Mouse (Mus musculus) embryonic fibroblast, embryonic 13.5 days (primary cell): ENCODE measurements around the gene Etv1.

Source experiments
- CTCF ChIP-seq: IDR thresholded peaks from 2 replicates; pipeline ENCODE4 v1.5.1; 2011; ENCODE audit warnings: mild to moderate bottlenecking, control low read depth, low read length, moderate library complexity, borderline replicate concordance; ENCODE audit not compliant: insufficient read depth
- POLR2A ChIP-seq: IDR thresholded peaks from 2 replicates; pipeline ENCODE4 v1.6.1; 2011; ENCODE audit warnings: low read depth, mild to moderate bottlenecking, control low read depth, low read length, moderate library complexity

DNA sequence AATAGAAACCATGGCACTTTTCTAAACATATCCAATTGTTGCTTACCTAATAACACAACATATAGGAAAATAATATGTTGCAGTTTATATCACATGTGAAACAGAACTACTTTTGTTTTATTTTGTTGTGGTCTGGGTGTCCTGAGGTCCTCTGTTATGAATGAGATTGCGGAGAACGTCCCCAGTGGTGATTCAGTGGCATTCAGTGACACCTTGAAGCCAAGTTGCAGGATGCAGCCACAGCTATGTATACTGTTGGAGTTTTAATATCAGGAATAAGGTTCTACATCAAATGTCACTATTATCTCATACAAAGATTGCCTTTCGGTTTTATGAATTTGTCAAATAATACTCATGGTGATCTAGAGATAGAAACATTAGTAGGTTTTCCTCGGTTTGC is 7.4 kb downstream of the Etv1 start:
- TF ChIP-seq POLR2A (no peak), CTCF (no peak)
